ENCODE assay signal across 8 mouse cellular contexts in the genomic region with DNA sequence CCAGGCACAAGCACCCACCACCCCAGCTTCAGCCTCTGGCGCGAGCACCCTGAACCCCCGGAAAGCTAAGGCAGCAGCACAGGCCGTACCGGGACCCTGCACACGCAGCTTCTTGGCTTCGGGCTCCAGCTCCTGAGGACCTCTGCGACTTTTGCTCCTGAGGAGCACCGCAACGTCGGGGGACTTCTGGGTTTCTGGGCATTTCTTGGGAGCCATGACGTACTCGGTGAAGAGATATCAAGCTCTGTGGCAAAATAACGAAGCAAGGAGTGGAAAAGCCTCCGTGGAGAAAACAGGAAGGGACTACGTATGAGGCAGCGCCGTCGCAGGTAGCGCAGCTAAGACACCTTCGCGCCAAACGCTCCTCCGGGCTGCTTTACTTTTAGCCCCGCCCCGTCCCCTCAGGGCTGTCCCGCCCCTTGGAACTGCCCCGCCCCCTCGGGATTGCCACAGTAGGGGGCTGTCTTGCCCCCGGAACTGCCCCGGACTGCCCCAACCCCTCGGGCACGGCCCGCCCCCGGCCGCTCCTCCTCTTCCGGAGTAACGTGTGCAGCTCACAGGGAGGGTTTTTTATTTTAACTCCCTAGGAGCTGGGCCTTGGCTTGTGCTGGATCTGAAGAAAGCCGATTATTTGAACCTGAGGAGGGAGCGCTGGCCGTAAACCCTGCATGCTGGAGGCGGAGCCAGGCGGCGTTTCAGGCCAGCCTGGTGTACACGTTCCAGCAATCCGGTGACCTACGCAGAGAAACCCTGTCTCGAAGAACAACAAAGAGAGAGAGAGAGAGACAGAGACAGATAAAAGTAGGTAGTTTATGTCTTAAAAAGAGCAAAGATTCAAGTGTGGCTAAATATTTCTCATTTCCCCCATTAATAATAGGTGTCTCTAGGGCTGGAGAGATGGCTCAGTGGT. TPM values are rescaled to one million over a fixed set of nuclear protein-coding genes. Genes with fewer than 3 reads are reported as not detected.
DNase-seq lines count a peak whose midpoint lies in the region; ATAC-seq lines count a peak whose summit lies in the region.

Ddb2 (minus strand) TSS at position 382 of the 910 bp plus-strand sequence.

- H3K9me3 ChIP-seq in intestine, embryonic 14.5 days (ENCODE audit: control insufficient read depth, low read length): no peaks in the 10 kb centered on the region

- peak within 1 kb of the TSS; percentile 62 for H3K4me3 ChIP-seq in intestine, embryonic 14.5 days (ENCODE audit: low read depth, low read length)

- H3K9ac ChIP-seq in intestine, embryonic 14.5 days (ENCODE audit: low read length): peak within 1 kb of the TSS; percentile 66

- WGBS in intestine, embryonic 14.5 days: under 1% methylated on average over 47 of the region's 48 CpGs

- H3K27ac ChIP-seq in intestine, embryonic 14.5 days (ENCODE audit: low read depth): peak within 1 kb of the TSS; percentile 90

- H3K4me2 ChIP-seq in intestine, embryonic 14.5 days (ENCODE audit: low read length): peak within 1 kb of the TSS; percentile 80

- H3K4me1 ChIP-seq in intestine, embryonic 14.5 days (replicated peaks; ENCODE audit: control insufficient read depth, insufficient read depth, low read length): peaks cover 5% of the 10 kb centered on the region; the same call in 1 of the 2 replicates

- peak; percentile 99 for ATAC-seq in intestine, embryonic 14.5 days (replicated peaks; ENCODE audit: low FRiP score, low TSS enrichment, low read depth)

- no peaks in the 10 kb centered on the region for H3K27me3 ChIP-seq in intestine, embryonic 14.5 days (replicated peaks; ENCODE audit: control insufficient read depth, insufficient read depth, low read length)

- intact Hi-C loops in left cerebral cortex, postnatal 14 days (cut with DNase I): loop anchor here (10.0 kb wide), 1 partner anchor 122 kb away; the partner anchor contains the start of gene Mybpc3

- 0 out of 2 replicates have a peak, but pooled peaks cover 3% of the 10 kb centered on the region for H3K36me3 ChIP-seq in intestine, embryonic 14.5 days (ENCODE audit: control insufficient read depth, insufficient read depth, low read length)

- peak; percentile 88 for DNase-seq in adrenal gland, adult 18-20 months (ENCODE audit: low spot score in 2 of 2)
- peak; percentile 97 for DNase-seq in embryo, embryonic 11 days
- peak; percentile 97 for DNase-seq in gastrocnemius, postnatal 25 days
- peak; percentile 99 for DNase-seq in intestine, embryonic 14.5 days (ENCODE audit: low spot score)
- peak; percentile 90 to 91 for DNase-seq in left cerebral cortex, postnatal 14 days (ENCODE audit: low spot score in 2 of 2)
- peak; percentile 96 for DNase-seq in mesoderm, embryonic 11.5 days (ENCODE audit: low read depth, low spot score)
- DNase-seq in right cerebral cortex, postnatal 36 days (ENCODE audit: low spot score in 2 of 2): peak; percentile 81 to 82
- peak; percentile 99 for DNase-seq in yolk sac, embryonic 10.5 days (ENCODE audit: low spot score)

RNA-seq across cellular contexts. Expression of gene Ddb2, which starts in this region (rescaled TPM):
- 1 to 10 TPM; 8.2 to 8.4 TPM for total RNA-seq in adrenal gland, adult 18-20 months (2021)
- total RNA-seq in gastrocnemius, postnatal 25 days (2021): 1 to 10 TPM; 2.2 to 2.6 TPM
- polyA plus RNA-seq in intestine, embryonic 14.5 days (2014; fragmentation: Nextera tagmentation; extraction: Ambion mirVana): 16.3 and 22.2 TPM in 2 replicates
- 10 to 100 TPM; 10.4 to 10.9 TPM for total RNA-seq in left cerebral cortex, postnatal 14 days (2021)

Comparison
In these comparisons a context has a peak if more than half of its experiments do, and no peak if none do; other contexts are left out.
1. Peak in every context shown above with its lines: DNase-seq, ATAC-seq, H3K4me3 ChIP-seq and H3K27ac ChIP-seq.